Mouse (Mus musculus): ENCODE measurements around the gene Cdh1.
"Not testable (repeated sequence)": the region's sequence is repeated elsewhere in the genome, so short reads cannot be mapped to it uniquely, and the experiment has no call there.

Gene Cdh1

DNA sequence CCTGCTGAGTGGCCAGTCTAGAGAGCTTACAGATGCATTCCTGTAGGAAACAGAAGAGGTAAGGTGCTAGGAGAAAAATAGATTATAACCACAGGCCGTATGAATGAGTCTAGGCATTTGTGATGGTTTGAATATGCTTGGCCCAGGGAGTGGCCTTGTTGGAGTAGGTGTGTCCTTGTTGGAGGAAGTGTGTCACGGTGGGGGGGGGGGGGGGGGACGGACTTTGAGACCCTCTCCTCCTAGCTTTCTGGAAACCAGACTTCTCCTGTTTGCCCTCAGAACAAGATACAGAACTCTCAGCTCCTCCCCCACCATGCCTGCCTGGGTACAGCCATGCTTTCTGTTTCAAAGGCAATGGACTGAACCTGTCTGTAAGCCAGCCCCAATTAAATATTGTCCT, 10.7 kb upstream of the Cdh1 start:
- no peak for DNase-seq (ENCODE audit: low spot score in 2 of 2)

DNA sequence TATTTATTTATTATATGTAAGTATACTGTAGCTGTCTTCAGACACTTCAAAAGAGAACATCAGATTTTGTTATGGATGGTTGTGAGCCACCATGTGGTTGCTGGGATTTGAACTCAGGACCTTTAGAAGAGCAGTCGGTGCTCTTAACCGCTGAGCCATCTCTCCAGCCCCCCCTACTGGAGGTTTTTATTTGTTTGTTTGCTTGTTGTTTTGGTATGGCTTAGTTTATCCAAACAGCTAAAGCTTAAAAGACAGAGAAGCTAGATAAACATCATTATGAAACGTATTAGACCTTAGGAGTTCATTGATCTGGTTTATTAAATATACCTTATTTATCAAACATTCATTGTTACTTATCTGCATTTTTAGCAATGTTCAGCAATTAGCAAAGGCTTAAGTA, 7.5 kb upstream of the Cdh1 start:
- not testable (repeated sequence) for DNase-seq (ENCODE audit: low spot score in 2 of 2)

DNA sequence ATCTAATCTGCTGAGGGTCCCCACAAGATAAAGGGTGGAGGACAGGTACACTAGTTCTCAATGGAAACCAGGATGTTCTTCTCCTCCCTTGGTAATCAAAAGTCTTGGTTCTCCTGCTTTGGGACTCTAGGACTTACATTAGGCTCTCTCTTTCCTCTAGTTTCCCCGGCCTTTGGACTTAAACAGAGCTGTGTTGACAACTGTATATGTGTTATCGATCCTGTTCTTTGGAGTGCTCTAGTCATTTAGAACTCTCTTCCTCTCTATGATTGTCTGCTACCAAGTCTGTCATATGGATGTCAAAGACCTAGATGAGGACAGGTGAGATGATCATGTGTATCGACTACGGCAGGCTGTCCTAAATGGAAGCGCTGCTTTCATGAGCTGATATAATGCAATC, 6.1 kb upstream of the Cdh1 start:
- DNase-seq (ENCODE audit: low spot score in 2 of 2) = no peak

- DNase-seq (ENCODE audit: low spot score in 2 of 2) = no peak
These were observed 3.7 kb upstream of the Cdh1 start for GRCm38 (mm10) chr8:106599265-106599979.

- DNase-seq (ENCODE audit: low spot score in 2 of 2) = no peak
These were observed 782 bp downstream of the Cdh1 start for GRCm38 (mm10) chr8:106603933-106604332.

DNA sequence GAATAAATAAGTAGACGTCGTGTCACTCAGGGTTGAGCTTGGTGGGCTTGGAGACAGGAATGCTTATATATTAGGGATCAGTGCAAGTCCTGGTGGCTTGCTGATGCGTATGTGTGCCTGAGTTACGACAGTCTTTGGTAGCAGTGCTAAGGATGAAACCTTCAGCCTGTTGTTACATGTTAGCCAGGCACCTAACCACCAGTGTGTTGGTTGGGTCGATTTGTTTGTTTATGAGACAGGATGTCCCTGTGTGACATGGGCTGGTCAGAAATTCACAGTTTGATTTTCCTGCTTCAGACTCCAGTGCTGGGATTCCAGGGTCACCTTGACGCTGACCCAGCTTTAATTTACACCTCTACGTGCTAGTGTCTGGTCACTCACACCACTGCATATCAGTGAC, 2.5 kb downstream of the Cdh1 start:
- no peak for DNase-seq (ENCODE audit: low spot score in 2 of 2)

DNA sequence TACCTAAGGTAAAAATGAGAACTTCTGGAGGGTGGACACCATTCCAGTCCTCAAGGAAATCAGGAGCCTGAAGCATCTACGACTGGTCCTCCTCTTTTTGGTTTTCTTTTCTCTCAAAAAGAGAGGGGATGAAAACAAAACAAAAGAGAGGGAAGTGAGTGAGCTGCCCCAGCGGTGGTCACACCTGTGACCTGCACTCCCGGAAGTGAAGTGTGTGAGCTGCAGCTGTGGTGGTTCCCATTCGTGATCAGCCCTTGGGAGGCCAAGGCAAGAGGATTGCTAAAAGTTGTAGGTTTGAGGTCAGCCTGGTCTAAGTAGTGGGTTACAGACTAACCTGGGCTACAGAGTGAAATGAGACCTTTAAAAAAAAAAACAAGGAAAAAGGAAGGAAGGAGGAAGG, 3.0 kb downstream of the Cdh1 start:
- no peak for DNase-seq (ENCODE audit: low spot score in 2 of 2)

- DNase-seq (ENCODE audit: low spot score in 2 of 2) = no peak
These were observed 3.5 kb downstream of the Cdh1 start for GRCm38 (mm10) chr8:106606601-106607145.

DNA sequence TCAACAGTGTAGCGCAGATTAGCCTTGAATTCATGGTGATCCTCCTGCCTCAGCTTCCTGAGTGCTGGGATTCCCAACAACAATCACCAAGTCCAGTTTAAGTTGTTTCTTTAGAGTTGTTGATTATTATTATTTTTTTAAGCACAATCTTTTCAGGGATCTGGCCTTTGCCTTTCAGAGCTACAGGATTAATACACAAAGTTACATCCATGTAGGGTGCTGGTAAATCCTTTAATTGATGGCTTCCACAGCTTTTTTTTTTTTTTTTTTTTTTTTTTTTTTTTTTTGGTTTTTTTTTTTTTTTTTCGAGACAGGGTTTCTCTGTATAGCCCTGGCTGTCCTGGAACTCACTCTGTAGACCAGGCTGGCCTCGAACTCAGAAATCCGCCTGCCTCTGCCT, 4.6 kb downstream of the Cdh1 start:
- DNase-seq (ENCODE audit: low spot score in 2 of 2) = not testable (repeated sequence)

DNA sequence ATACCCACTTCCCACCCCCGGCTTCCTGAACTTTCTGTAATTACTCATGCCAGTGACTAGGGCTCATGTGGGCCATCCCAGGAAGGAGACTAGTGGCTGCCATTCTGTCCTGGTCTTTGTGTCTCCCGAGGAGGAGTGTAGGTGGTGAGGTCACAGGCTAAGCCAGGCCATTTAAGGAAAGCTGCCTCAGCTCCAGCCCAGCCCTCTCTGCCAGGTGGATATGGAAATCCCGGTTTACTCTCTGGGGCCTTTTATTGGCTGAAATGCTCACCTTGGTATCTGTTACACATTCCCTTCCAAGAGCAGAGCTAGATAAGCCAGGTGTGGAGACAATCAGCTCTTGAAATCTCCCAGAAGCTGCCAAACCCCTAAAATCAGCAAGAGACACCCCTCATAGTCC, 5.3 kb downstream of the Cdh1 start:
- no peak for DNase-seq (ENCODE audit: low spot score in 2 of 2)

DNA sequence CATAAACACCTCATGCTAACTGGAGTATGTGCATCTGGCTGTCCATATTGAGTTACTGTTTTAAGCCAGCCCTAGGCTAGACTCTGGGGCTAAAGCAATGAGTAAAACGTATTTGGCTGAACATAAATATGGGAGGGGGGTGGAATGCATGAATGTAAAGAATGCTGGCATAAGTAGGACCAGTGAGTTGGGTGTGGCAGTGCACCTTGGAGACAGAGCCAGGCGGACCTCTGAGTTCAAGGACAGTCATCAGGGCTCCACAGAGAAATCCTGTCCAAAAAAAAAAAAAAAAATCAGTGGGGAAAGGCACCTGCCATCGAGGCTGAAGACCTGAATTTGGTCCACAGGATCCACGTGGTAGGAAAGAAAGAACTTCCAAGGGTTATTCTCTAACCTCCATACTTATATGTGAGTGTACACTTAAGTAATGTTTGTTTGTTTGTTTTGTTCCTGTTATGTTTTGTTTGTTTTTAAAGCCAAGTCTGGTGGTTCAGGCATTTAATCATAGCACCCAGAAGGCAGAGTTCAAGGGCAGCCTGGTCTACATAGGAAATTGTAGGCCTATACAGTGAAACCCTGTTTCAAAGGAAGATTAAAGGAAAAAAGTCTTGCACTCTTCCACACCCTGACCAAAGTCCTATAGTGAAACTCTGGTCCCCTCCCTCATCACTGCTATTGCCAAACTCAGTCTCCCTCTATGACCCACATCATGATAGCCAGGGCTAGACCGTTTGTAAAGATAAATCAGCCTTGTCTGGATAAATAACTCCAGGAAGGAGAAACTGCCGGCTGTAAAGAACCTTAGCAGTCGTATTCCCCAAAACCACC, 6.1 kb downstream of the Cdh1 start:
- DNase-seq (ENCODE audit: low spot score in 2 of 2) = no peak

DNA sequence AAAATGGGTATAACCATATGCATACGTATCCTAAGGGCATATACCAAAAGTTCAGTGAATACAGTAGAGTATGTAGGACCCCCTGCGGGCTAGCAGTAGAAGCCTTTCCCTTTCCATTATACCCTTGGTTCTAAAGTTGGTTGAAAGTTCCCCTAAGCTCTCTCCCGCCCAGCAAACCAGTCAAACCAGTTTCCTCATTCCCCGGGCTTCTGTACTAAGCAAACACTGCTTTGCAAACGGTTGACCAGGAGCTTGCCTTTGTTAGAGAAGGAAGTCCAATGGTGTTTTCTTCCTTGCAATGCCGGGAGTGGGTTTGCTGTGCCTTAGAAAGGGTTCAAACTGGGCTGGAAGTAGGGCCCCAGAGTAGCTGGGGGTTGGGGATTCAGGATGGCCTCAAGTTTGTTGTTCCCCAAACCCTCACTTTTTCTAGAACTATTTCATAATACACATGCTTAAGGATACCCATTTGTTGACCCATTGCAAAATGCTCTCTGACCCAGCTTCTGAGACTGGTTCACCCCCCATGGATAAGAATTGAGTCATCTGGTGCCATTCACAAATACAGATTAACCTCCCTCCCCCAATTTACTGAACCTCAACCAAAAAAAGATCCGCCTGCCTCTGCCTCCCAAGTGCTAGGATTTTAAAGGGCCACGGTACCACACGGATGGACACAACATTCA, 7.9 kb downstream of the Cdh1 start:
- DNase-seq (ENCODE audit: low spot score in 2 of 2) = no peak

DNA sequence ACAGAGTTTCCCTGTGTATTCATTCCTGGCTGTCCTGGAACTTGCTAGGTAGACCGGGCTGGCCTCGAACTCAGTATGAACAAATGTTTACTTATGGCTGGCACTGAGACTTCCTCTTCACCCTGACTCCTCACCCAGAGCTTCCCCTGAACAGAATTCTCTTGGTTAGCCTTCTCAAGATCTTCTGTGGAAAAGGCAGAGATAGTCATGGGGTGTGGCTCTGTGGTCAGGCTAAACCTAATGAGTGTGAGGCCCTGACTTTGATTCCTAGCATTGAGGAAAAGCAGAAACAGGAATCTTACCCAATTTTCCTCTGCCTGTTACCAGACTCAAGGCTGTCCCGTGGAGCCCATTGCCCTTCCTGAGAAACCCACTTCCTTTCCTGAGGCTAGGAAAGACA, 8.9 kb downstream of the Cdh1 start:
- DNase-seq (ENCODE audit: low spot score in 2 of 2) = no peak

DNA sequence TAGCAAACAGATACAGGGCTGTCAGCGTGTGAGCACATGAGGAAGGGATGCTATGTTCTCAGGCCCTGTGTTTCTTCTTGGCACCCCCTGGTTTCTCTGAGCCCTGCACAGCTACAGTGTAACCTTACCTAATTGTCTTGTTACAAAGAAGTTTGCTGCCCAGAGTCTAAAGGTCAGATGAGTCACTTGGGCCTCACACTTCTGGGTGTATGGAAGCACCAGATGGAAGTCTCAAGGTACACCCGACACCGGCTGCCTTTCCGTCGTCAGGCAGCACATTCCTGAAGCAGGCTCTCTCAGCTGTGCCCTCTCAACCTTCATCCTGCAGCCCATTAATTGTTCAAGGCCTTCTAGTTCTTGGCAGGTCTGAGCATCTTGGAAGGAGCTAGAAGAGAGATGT, 11.6 kb downstream of the Cdh1 start:
- no peak for DNase-seq (ENCODE audit: low spot score in 2 of 2)

GRCm38 (mm10) chr8:106615661-106616299, 12.6 kb downstream of the Cdh1 start:
- DNase-seq (ENCODE audit: low spot score in 2 of 2) = no peak

DNA sequence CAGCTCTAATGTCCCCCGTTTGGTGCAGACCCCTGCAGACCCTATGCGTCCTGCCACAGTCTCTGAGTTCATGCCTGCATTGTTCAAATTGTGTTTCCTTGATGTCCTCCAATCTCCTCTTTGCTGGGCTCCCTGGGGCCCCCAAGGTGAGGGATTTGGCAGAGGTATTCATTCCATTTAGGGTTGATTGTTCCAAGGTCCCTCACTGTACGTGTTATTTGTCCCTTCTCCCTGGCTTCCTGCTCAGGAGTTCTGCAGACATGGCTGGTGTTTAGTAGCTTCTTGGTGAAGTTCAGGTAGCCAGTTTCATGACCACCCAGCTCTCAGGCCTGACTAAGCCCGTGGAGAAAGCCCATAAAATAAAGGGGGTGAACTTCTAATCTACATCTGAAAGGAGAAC, 13.5 kb downstream of the Cdh1 start:
- DNase-seq (ENCODE audit: low spot score in 2 of 2) = no peak

DNA sequence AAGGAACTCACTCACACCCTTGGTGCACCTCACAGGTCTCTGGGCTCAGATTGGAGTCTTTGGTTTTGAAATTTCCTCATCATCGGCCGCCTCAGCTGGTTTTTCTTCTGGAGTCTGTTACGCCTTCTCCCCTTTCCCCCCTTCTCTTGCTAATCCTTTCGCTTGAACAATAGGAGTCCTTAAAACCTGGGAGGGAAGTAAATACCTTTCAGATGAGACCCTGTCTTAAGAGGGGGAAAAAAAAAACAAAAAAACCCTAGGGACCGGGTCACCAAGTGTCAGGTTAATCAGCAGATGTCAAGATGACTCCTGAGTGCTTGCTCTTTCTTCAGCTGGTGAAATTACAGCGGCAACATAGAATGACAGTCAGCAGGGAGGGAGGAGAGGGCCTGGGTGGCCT, 14.0 kb downstream of the Cdh1 start:
- no peak for DNase-seq (ENCODE audit: low spot score in 2 of 2)

- no peak for DNase-seq (ENCODE audit: low spot score in 2 of 2)
These were observed 14.7 kb downstream of the Cdh1 start for GRCm38 (mm10) chr8:106617865-106618264.

GRCm38 (mm10) chr8:106618324-106618723, 15.2 kb downstream of the Cdh1 start:
- no peak for DNase-seq (ENCODE audit: low spot score in 2 of 2)

DNA sequence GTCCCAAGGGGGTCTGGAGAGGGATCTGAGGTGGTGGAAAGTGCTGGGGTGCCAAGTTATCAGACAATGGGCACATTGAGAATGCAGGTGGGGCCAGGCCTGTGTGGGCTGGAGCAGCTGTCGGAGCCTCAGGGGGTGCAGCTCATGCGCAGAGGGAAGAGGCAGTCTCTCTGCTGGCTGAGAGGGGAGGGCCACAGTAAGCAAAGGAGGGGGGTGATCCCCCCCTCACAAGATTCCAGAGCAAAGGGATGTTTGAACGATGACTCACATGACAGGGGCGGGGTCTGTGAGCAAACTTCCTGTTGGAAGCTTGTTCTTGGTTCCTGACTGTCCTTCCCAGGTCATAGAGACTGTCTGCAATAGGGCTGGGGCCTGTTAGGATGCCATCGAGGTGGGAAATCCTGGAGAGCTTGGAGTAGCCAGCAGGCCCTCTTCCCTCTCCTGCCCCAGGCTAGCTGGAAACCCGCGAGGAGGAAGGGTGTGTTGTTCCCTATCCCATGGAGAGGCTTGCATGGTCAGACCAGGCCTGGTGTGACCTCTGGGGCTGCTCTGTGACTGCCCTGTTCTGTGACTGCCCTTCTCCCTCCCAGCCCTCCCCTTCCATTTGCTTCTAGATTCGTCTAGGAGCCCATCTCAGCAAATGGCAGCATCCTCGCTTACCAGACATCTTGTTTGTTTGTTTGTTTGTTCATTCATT, 16.5 kb downstream of the Cdh1 start:
- DNase-seq (ENCODE audit: low spot score in 2 of 2) = no peak

DNA sequence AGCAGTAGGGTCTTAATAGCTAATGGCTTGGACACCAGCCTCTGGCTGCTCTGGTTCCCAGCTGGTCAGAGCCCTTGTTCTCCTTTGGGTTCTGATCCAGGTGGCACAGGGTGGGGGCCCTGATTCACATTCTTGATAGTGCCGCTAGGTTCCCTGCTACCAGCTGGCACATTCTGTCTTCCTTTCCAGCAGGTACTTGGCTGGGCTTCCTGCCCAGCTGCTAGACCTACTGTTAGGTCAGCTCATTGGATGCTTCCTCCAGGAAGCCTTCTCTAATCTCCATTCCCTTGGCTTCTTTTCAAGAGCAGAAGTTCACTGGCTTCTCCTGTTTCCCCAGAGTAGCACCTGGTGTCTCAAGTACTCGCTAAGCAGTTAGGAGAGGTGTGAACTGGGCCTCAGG, 17.3 kb downstream of the Cdh1 start:
- no peak for DNase-seq (ENCODE audit: low spot score in 2 of 2)

All from spleen, postnatal 36 days (tissue).